Mouse (Mus musculus) lung, embryonic 14.5 days (tissue): ENCODE results near the gene Kcnmb4. TPM values are rescaled to one million over a fixed set of nuclear protein-coding genes. Genes with fewer than 3 reads are reported as not detected.

Experiments
- ATAC-seq: fragments of 200-750 bp; cut with Nextera tagmentation; 2 replicates; pipeline ENCODE4 v1.8.0; 2017; ENCODE audit warnings: mild to moderate bottlenecking, moderate TSS enrichment, moderate library complexity; ENCODE audit not compliant: insufficient read depth
- DNase-seq: peaks from one replicate; pipeline ENCODE4 v3.0.0-alpha.2; 2015
- H3K27ac ChIP-seq: fragments of 300-500 bp; sonication (generic); 2 replicates; pipeline ENCODE4 v1.5.1; 2014; ENCODE audit warnings: low read depth, mild to moderate bottlenecking, moderate library complexity
- H3K27me3 ChIP-seq: fragments of 300-500 bp; sonication (generic); 2 replicates; pipeline ENCODE4 v1.6.1; 2014; ENCODE audit warnings: low read length, control low read depth; ENCODE audit not compliant: insufficient read depth
- H3K36me3 ChIP-seq: fragments of 300-500 bp; sonication (generic); 2 replicates; pipeline ENCODE4 v1.6.1; 2014; ENCODE audit warnings: control low read depth; ENCODE audit not compliant: insufficient read depth
- H3K4me1 ChIP-seq: fragments of 300-500 bp; sonication (generic); 2 replicates; pipeline ENCODE4 v1.6.1; 2014; ENCODE audit warnings: antibody characterized with exemption, control low read depth; ENCODE audit not compliant: insufficient read depth
- H3K4me2 ChIP-seq: fragments of 300-500 bp; sonication (generic); 2 replicates; pipeline ENCODE4 v1.6.1; 2014; ENCODE audit warnings: mild to moderate bottlenecking
- H3K4me3 ChIP-seq: fragments of 300-500 bp; sonication (generic); 2 replicates; pipeline ENCODE4 v1.5.1; 2014; ENCODE audit warnings: low read depth, low read length
- H3K9ac ChIP-seq: fragments of 300-500 bp; sonication (generic); 2 replicates; pipeline ENCODE4 v1.6.1; 2014
- H3K9me3 ChIP-seq: fragments of 300-500 bp; sonication (generic); 2 replicates; pipeline ENCODE4 v1.6.1; 2016; ENCODE audit warnings: low read depth, low read length, control low read depth
- CTCF ChIP-seq: IDR thresholded peaks from 2 replicates; pipeline ENCODE4 v1.5.1; 2016; ENCODE audit warnings: antibody characterized with exemption, low read depth
- WGBS: fragments of 180-500 bp; shearing (Covaris S2); extraction: QIAGEN DNeasy Blood & Tissue Kit; methylation state at CpG from one replicate; pipeline ENCODE4 v1.1.7; 2014; 5-methylcytosine and 5-hydroxymethylcytosine counted together
- polyA plus RNA-seq: library from polyadenylated mRNA; unstranded; fragments of >200 nt; fragmentation: Nextera tagmentation; extraction: Ambion mirVana; gene quantifications from 2 replicates; pipeline ENCODE4 v1.2.1, GENCODE M21; 2014

The Kcnmb4 gene
- polyA plus RNA-seq, 1 experiment from 2014 or later: 4.6 TPM

DNA sequence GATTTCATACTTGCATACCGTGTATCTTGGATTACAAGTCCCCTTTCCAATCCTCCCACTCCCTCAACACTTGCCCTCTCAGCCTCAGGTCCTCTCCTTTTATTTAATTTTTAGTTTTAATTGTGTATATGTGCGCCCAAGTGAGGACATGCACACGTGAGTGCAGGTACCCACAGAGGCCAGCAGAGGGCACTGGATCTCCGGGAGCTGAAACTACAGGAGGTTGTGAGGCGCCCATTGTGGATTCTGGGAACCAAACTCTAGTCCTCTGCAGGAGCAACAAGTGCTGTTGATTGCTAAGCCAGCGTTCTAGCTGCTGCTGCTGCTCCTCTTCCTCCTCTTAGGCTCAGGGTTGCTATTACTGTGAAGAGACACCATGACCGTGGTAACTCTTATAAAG is 20.9 kb downstream of the Kcnmb4 start:
- DNase-seq (no peak), ATAC-seq (no peak)
- Histone ChIP-seq H3K36me3 (no peaks in the 10 kb centered on the region), H3K9me3 (no peaks in the 10 kb centered on the region), H3K27ac (no peak overlapping the region), H3K27me3 (no peaks in the 10 kb centered on the region), H3K9ac (no peak overlapping the region), H3K4me2 (no peak overlapping the region), H3K4me3 (no peak overlapping the region), H3K4me1 (no peaks in the 10 kb centered on the region)
- 94% methylated on average over 7 of the region's 7 CpGs for WGBS
- TF ChIP-seq CTCF: peak; percentile 25

DNA sequence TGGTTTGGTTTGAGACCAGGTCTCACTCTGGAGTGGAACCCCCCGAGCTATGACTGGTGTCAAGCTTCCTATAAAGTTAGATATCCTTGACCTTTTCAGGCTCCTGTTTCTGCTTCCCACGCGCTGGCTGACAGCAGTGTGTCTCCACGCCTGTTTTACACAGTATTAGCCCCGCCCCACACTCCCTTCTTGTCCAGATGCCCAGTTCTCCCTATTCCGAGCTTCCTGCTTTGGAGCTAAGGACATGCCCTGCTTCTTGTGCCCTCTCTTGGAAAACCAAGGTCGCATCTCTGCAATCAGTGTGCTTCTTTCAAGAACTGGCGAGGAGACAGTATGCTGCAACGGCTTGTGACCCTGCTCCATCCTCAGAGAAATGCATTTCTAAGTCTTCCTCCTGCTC is 23.1 kb downstream of the Kcnmb4 start:
- no peak for TF ChIP-seq CTCF
- H3K27ac ChIP-seq: no peak overlapping the region
- no peaks in the 10 kb centered on the region for H3K27me3 ChIP-seq
- no peak overlapping the region for H3K9ac ChIP-seq
- WGBS: 60% methylated on average over 9 of the region's 9 CpGs
- no peaks in the 10 kb centered on the region for H3K36me3 ChIP-seq
- DNase-seq: peak; percentile 19
- H3K9me3 ChIP-seq: no peaks in the 10 kb centered on the region
- no peak overlapping the region for H3K4me3 ChIP-seq
- H3K4me2 ChIP-seq: no peak overlapping the region
- no peak for ATAC-seq
- no peaks in the 10 kb centered on the region for H3K4me1 ChIP-seq

DNA sequence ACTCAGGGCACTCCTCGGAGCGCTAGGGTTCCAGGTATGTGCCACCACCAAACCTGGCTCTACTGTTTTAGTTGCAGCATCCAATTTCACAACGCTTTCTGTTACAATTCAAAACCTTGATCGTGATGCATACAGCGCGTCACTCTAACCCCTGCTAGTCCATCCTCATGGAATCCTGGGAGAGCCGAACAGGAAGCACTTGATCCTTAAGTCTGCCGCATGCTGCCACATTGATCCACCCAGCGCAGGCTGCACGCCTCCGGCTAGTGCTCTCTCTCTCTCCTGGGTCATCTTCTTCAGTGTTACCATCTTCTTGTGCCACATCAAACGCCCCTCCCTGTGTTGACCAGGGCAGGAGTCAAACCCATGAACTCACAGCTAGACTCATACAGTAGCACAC is 25.5 kb downstream of the Kcnmb4 start:
- no peaks in the 10 kb centered on the region for H3K27me3 ChIP-seq
- H3K4me3 ChIP-seq: no peak overlapping the region
- H3K9ac ChIP-seq: no peak overlapping the region
- WGBS: 92% methylated on average over 12 of the region's 12 CpGs
- ATAC-seq: no peak
- no peak overlapping the region for H3K27ac ChIP-seq
- no peak overlapping the region for H3K4me2 ChIP-seq
- no peaks in the 10 kb centered on the region for H3K9me3 ChIP-seq
- no peak for DNase-seq
- TF ChIP-seq CTCF: no peak
- no peaks in the 10 kb centered on the region for H3K4me1 ChIP-seq
- no peaks in the 10 kb centered on the region for H3K36me3 ChIP-seq

DNA sequence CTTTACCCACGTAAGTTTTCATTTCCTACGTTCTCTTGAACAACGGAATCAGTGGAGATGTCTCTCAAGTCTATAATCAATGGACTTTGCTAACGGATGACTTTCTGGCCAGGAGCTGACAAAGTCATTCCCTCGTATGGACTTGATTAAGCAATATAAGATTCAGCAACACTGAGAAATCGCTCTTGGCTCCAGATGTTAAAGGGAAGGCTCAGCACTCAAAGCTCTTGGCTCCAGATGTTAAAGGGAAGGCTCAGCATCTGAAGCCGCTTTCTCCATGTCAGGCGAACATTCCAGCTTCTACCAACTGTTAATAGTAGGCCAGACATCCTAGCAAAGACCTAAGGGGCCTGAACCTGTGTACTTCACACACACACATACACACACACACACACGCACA is 26.5 kb downstream of the Kcnmb4 start:
- ATAC-seq (no peak), DNase-seq (no peak)
- Histone ChIP-seq H3K4me3 (no peak overlapping the region), H3K36me3 (no peaks in the 10 kb centered on the region), H3K27ac (no peak overlapping the region), H3K27me3 (no peaks in the 10 kb centered on the region), H3K4me1 (no peaks in the 10 kb centered on the region), H3K9me3 (no peaks in the 10 kb centered on the region), H3K9ac (no peak overlapping the region), H3K4me2 (no peak overlapping the region)
- 78% methylated on average over 9 of the region's 9 CpGs for WGBS
- TF ChIP-seq CTCF: no peak

DNA sequence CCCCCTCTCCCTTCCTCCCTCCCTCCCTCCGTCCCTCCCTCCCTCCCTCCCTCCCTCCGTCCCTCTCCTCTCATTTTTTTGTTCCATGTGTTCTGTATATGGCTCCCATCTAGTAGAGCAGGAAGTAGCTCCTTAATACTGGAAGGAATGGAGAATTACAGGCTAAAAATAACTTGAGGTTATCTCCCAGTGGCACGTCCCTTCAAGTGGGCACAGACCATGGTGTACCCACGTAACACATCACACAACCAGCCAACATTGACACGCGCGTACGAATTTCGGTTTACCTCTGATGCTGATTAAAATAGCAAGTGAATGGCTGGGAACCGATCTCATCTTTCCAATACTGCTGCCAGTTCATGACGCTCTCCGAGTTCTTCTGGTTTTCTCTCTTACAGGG is 27.6 kb downstream of the Kcnmb4 start:
- H3K36me3 ChIP-seq: no peaks in the 10 kb centered on the region
- 84% methylated on average over 11 of the region's 12 CpGs for WGBS
- no peak for DNase-seq

DNA sequence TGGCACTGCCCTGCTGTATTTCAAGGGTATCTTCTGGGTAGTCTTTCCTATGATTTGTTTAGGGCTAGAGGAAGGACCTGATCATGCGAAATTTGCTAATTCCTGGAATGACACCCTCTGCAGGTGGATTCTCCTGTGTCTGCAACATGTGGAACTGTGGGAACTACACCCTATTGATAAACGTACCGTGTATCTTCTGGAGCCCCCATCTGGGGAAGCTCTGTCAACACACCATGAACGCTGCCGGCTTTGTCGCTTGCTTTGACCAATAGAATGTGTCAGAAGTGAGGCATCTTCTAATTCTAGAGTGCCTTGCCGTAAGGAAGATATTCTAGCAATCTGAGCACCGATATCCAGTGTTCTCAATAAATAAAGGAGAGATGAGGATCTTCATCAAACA is 28.9 kb downstream of the Kcnmb4 start:
- Histone ChIP-seq H3K27ac (no peak overlapping the region), H3K36me3 (no peaks in the 10 kb centered on the region), H3K4me3 (no peak overlapping the region), H3K27me3 (no peaks in the 10 kb centered on the region), H3K9me3 (no peaks in the 10 kb centered on the region), H3K9ac (no peak overlapping the region), H3K4me1 (no peaks in the 10 kb centered on the region), H3K4me2 (no peak overlapping the region)
- 87% methylated on average over 8 of the region's 8 CpGs for WGBS
- DNase-seq (no peak), ATAC-seq (no peak)
- no peak for TF ChIP-seq CTCF

More for the DNA sequence above, 27.6 kb downstream of the Kcnmb4 start:
- Histone ChIP-seq H3K9ac (no peak overlapping the region), H3K27ac (no peak overlapping the region), H3K4me1 (no peaks in the 10 kb centered on the region), H3K4me2 (no peak overlapping the region), H3K27me3 (no peaks in the 10 kb centered on the region), H3K4me3 (no peak overlapping the region), H3K9me3 (no peaks in the 10 kb centered on the region)
- no peak for ATAC-seq
- TF ChIP-seq CTCF: no peak

DNA sequence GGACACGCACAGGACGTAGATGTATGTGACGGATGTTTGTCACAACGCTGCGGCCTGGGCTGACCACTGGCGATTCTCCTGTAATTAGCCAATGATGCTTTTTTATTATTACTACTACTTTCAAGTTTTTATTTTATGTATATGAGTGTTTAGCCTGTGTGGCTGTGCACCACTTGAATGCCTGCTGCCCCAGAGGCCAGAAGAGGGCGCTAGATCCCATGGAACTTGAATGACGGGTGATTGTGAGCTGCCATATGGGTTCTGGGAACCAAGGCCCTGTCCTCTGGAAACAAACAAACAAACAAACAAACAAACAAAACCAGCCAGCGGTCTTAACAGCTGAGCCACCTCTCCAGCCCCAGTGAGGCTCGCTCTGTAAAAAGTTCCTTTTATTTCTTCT is 29.3 kb downstream of the Kcnmb4 start:
- Histone ChIP-seq H3K27ac (no peak overlapping the region), H3K27me3 (no peaks in the 10 kb centered on the region), H3K36me3 (no peaks in the 10 kb centered on the region), H3K4me1 (no peaks in the 10 kb centered on the region), H3K4me2 (no peak overlapping the region), H3K9me3 (no peaks in the 10 kb centered on the region), H3K9ac (no peak overlapping the region), H3K4me3 (no peak overlapping the region)
- ATAC-seq (no peak), DNase-seq (no peak)
- WGBS: 93% methylated on average over 10 of the region's 10 CpGs
- no peak for TF ChIP-seq CTCF

DNA sequence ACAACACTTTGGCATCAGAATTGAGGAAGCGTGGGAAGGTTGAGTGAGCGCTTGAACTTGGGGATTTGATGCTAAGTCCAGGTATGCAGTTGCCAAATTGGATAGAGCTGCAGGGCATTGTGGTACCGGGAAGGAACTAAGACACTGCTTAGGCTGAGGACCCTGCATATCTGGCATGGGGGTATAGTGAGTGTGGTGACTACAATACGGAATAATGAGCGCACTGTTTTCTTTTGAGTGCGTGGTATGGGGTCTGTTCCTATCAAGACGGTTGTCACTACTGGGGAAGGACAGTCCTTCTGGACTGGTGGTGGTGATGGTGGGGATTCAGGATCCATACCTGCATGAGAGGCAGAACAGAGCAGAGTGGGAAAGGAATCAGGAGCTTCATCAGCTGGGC is 32.7 kb downstream of the Kcnmb4 start:
- Histone ChIP-seq H3K4me1 (no peaks in the 10 kb centered on the region), H3K4me3 (no peak overlapping the region), H3K27ac (no peak overlapping the region), H3K4me2 (no peak overlapping the region), H3K36me3 (no peaks in the 10 kb centered on the region), H3K9me3 (peaks cover 4% of the 10 kb centered on the region; the same call in 1 of the 2 replicates), H3K9ac (no peak overlapping the region), H3K27me3 (no peaks in the 10 kb centered on the region)
- ATAC-seq (no peak), DNase-seq (no peak)
- no peak for TF ChIP-seq CTCF
- 86% methylated on average over 7 of the region's 7 CpGs for WGBS
